Mouse (Mus musculus): ENCODE results near the gene Ccdc136.
A peak's percentile ranks its signal among the peaks of the same experiment; 100 is the strongest.
"Not testable (repeated sequence)": the region's sequence is repeated elsewhere in the genome, so short reads cannot be mapped to it uniquely, and the experiment has no call there.

The Ccdc136 gene

DNA sequence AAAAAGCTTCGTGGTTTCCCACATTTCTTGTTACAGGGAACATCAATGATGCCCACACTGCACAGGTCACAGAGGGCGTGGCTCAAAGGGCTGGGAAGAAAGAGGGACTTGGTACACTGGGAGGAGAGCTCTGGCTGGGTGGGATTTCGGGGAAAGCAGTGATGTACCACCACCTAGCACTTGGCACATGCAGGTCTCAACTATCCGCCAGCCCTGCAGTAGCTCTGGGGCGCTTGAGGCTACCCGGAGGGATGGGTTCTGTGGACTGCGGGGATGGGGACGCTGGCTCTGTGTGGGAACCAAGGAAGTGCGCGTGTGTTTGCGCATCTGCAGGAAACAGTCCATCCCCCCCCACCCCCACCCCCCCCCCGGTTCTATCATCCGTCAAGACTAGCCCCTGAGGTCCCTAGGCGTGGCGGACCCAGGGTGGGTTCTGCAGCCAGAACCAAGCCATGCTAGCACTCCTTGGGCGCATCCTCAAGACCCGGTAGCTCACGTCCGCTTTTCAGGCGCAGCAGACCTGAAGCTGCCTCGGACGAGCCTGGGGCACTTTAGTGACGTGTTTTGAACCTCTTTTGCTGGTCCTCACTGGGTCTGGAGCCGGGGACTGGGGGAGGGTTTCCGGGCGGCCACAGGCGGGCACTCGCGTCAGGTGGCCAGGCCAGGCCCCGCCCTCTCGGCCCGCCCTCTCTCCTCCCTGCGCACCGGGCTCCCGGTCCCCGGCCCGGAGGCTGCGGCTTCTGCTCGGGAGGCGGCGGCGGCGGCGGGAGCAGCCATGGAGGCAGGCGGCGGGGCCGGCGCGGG, at the start of gene Ccdc136:
TSS of gene Ccdc136 (plus strand) at position 400 of the 804 bp plus-strand sequence.
- no peak for DNase-seq

DNA sequence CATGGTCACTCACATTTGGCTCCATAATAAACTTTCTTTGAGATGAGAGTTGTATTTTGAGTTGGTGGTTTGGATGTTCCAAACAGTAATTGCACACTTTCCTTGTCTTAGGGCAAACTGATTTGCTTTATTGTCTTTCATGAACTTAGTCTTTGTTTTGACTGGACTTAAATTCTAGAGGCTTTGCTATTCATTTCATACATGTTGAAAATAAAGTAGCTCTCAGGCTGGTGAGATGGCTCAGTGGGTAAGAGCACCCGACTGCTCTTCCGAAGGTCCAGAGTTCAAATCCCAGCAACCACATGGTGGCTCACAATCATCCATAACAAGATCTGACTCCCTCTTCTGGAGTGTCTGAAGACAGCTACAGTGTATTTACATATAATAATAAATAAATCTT, 49.6 kb upstream of the Ccdc136 start:
- DNase-seq, result not testable (repeated sequence)

DNA sequence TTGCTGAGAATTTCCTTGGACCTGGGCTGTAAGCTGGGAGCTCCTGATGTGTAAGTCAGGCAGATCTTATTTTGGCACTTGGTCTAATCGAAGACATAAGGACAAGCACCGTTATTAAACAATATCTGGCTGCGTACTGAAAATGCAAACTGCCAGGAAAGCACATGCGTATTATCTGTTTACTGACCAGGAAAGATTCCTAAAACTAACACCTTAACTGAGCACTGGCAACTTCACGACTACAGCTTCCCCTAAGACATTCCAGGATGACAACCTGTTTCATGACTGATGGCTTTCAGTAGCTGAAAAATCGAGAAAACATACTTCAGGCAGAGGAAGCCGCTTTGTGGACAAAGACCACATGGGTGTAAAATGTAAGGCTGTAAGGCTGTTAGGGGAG, 48.9 kb upstream of the Ccdc136 start:
- DNase-seq, result no peak

DNA sequence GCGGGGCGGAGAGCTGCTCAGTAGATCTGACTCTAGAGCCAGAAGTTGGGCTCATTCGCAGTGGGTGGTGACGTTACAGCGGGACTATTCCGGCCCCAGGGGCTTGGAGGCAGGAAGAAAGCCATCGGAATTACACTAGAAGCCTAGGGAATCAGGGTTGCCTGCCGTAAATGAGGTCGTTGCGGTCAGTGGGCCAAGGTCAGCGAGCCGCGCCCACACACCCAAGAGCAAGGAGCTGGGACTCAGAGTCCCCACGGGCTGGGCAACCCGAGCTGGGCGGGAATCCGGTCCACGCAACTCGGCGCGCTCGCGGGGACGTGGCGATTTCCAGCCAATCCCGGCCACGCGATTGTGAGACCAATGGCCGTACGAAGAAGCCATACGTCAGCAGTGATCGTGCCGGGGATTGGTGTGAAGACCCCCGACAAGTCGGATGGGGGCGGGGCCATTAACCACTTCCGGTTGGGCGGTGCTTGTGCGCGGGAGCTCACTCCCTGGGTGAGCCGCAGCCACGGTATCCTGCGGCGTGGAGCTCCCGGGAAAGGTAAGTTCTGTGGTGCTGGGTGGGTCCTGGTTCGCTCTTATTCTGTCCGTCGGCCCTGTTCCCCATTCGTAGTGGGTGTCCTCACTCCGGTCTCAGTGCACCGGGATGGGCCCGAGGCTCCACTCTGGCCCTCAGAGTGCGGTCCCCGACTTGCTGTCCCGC, 48.3 kb upstream of the Ccdc136 start, which contains the start of gene Calu:
TSS of gene Calu (plus strand) at position 405 of the 706 bp plus-strand sequence.
- peak; percentile 98 to 99 for DNase-seq

DNA sequence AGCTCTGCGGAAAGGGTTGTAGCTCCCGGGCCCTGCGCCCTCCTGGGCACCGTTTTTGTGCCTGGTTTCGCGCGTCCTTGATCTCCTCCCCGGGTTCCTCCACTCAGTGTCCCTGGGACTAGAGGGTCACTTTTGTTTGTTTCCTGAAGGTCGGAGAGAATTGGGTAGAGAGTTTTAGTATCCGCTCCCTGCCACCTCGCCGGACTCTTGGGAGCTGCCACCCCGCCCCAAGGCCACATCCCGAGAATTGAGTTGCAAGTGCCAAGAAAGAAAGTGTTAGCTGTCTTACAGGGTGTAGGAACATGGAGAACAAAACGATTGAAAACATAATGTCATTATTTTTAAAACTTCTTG, 47.8 kb upstream of the Ccdc136 start:
- no peak for DNase-seq

DNA sequence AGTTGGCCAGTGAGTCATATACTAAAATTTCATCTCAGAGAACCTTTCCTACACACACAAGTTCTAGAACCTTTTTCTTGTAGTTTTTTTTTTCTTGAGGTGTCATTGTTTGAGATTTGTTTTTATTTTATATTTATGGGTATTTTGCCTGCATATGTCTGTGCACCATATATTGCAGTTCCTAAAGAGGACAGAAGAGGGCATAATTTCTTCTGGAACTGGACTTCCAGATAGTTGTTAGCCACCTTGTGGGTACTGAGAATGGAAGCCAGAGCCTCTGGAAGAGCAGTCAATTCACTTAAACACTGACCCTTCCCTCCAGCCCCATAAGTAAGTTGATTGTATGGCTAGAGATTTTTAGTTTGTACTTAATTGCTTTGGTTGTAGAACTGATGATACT, 44.5 kb upstream of the Ccdc136 start:
- DNase-seq, result no peak

DNA sequence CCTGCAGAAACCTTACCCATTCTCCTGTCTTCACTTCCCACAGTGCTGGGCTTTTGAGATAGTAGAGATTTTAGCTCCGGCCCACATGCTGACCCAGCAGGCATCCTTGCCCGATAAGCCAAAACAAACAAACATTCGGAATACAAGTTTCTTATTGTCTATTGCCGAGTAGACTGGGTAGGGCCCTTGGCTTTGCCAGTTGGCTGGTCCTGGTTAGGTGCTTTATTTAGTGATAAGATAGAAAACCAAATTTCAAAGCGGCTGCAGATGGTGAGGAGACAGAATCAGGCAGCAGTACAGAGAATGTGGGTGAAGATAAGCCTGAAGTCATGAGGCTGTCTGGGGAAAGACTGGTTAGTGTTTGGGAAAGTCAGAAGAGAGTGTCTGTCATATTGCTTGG, 43.3 kb upstream of the Ccdc136 start:
- DNase-seq, result no peak

DNA sequence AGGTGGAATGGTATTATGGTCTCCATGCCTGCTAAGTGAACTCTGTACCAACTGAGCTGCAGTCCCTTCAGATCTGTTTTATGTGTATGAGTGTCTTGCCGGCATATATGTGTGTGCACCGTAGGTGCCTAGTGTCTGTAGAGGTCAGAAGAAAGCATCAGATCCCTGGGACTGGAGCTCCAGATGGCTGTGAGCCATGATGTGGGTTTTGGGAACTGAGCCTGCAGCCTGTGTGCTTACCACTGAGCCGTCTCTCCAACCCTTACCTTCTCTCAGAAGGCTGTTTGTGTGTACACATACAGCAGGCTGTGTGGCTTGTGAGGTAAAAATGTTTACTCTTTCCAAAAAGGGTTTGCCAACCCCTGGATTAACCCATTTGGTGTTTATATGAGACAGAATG, 36.7 kb upstream of the Ccdc136 start:
- no peak for DNase-seq

DNA sequence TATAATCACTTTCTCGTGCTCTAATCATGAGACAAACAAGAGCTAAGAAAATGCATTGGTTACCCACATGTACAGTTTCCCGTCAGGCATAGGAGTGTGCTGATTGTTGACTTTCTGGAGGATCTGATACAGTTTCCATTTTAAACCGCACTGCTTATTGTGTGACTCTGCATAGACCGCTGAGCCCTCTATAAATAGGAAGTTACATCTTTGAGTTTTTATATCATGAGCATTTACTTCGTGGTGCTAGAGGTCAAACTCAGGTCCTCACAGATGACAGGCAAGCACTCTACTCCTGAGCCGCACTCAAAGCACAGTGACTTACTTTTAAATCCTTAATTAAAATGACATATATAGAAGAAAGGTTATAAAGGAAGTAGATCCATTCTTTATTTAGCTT, 35.9 kb upstream of the Ccdc136 start:
- DNase-seq, result no peak

DNA sequence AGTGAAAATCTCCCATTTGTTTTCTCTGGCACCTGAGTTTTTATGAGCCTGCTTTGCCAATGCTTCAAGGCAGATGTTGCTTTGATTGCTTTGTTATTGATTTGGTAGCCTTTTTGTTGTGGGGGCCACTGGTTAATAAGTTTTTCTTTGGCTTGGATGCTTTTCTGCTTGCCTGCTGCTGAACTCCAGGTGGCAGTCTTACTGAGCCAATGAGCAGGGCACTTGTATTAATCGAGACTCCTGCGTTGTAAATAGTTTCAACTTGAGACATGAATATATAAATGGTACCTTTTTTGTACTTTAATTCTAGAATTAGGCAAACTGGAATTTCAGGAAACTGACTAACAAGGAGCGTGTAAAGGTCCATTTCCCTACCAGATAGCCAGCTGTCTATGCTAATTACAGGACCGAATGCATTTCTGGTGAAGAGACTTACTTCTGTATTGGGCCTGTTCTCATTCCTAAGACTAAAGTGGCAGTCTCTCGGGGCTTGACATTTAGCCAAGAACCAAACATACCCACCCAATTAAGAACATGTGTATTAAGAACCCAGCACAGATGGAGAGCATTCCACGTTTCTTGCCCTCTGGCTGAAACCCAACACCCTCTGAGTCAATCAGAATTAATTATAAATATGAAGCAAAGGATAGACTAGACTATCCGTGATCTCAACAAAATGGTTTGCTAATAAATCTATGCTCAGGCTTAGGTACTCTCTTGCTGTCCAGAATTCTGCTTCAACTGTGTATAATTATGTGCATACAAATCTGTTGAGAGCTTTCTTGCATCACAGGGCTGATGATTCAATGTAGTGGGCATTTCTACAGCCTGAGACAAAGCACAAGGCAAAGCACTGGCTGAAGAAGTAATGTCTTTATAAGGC, 33.6 kb upstream of the Ccdc136 start:
- DNase-seq, result no peak

DNA sequence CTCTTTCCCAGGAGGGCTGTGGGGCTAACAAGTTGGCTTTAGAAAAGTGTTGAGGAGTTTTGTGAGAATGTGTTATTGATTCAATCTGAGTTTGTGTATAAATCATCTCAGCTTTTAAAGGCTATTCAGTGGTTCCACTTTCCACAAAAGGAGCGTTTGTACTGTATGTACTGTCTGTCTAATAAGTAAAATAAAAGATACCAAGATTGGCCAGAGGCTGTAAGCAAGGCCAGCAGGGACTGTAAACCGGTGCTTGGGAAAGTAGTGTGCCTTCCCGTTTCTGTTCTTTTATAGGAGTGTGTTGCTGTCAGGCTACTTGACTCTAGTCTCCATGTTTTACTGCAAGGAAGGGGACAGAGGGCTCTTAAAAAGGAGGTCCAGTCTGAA, 33.0 kb upstream of the Ccdc136 start:
- no peak for DNase-seq

DNA sequence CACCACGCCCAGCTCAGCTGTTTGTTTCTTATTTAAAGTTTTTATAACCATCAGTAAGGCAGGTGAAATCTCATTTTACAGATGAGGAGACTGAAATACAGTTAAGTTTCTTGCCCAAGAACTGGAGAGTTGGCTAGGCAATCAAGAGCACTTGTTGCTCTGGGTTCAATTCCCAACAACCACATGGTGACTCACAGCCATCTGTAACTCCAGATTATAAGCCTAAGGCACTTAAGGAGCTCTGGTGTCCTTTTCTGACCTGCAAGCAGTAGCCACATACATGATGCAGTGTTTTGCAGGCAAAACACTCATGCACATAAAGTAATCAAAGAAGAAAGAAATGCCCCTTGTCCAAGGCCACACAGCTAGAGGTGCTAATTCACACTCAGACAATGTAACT, 30.8 kb upstream of the Ccdc136 start:
- DNase-seq, result no peak

DNA sequence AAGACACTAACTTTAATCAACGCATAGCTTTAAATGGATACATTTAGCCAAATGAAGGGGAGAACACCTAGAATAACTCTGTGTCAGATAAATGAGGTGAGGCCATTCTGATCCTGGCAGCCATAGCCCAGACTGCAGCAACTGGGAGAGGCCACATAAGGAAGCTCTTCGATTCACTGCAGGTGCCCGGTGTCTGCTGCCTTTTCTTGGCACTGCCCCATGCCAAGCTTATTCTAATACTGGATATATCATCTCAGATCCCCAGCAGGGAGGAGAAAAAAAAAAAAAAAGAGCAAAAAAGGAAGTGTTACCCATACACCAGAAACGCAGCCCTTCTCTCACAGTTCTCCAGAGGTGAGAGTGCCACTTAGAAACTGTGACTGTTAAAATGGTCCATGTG, 18.7 kb upstream of the Ccdc136 start:
- no peak for DNase-seq

DNA sequence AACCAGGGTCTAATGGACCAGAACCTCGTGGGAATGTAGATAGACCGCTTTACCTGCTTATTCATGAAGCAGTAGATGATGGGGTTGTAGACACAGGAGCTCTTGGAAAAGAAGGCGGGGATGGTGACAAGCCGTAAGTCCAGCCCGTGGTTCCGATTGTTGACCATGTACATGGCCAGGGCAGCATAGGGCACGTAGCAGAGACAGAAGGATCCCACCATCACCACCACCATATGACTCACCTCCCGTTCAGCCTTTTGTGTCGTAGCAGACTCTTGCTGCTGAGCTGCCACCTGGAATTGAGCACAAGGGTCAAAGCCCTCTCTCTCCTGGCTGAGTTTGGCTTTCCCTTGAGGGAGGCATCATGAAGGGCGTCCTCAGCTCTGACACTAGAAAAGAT, 17.4 kb upstream of the Ccdc136 start:
- DNase-seq, result no peak

DNA sequence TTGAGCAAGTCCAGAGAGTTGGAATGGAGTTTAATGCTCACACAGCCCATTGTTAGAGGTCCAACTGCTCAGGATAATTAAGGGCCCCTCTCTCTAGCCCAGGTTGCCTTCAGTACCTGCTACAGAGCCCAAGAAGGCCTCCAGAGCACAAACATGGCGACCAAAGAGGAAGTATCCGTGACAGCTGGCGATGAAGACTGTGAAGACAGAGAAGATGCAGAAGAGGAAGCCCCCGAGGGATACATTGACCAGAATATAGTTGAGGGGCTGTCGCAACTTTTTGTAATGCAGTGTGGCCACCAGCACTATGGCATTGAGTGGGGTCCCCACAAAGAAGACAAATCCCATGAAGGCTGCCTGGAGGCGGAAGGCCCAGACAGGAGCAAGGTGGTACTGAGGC, 16.2 kb upstream of the Ccdc136 start:
- no peak for DNase-seq

DNA sequence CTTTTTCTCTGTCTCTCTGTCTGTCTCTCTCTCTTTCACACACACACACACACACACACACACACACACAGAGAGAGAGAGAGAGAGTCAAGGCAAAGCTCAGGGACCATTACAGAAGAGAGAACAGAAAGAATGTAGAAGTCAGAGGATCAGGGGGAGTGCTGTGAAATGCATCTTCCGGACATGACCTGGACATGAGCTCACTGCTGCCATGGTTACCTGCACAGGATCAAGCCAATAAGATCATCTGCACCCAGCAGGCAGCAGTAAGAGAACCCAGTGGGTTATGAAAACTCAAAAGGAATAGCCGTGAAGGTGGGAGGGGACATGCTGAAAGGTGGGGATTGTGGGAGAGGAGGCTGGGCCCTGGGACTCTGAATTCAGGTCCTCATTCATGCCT, 13.7 kb upstream of the Ccdc136 start:
- no peak for DNase-seq

DNA sequence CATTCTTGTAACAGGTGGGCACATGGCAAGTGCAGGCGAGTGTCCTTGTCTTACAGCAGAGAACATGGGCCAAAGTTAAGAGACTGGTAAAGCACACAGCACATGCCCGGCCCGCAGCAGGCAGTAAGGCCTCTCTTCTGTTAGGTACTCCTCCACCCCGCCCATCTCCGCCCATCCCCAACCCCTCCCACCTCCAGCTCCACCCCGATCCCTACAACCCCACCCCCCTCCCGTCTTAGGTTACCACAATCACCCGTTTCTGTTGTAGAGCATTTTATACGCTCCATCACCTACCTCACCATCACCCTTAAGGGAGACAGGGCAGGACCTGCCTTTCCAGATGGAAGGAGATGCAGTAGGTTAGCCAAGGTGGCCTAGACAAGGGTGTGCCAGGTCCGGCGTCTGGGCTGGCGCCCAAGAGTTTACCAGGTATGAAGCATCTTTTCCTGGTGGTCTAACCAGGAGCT, 8.0 kb upstream of the Ccdc136 start, which contains the start of gene Opn1sw:
TSS of gene Opn1sw (minus strand) at position 417 of the 467 bp plus-strand sequence.
- no peak for DNase-seq

DNA sequence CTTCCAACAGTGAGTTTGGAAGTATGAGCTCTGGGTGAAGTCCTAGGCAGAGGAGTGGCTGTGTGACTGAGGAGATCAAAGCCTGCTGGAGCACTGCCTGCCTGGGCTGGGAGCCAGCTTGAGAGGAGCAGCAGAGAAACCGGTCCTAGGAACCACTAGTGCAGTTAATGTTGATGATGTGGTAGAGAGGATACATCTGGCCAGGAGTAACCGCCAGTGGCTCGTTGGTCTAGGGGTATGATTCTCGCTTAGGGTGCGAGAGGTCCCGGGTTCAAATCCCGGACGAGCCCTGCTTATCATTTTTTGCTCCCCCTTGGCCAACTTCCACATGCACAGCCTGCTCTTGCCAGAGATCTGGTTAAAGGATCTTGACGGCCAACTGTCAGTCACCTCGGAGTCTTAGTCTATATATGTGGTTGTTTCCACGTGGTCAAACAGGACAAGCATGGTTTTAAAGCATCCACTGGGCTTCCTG, 7.5 kb upstream of the Ccdc136 start:
- DNase-seq, result peak in 1 of 2 experiments; percentile 12

DNA sequence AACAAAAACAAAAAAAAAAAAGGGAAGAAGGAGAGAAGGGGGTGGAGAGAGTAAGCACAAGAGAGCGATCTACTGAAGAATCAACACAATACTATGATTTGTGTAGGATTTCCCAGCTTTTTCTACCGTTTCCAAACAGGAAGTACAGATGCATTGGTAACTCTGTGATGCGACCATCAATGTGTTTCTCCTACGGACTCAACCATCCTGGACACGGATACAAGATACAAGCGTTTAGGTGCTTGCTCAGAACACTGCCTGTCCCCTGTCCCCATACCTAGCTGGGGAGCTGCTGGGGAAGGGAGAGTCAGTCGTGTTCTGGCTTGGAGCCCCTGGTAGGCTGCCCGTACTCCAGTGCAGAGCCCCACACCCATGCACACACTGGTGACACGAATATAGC, 6.7 kb upstream of the Ccdc136 start:
- DNase-seq, result no peak

DNA sequence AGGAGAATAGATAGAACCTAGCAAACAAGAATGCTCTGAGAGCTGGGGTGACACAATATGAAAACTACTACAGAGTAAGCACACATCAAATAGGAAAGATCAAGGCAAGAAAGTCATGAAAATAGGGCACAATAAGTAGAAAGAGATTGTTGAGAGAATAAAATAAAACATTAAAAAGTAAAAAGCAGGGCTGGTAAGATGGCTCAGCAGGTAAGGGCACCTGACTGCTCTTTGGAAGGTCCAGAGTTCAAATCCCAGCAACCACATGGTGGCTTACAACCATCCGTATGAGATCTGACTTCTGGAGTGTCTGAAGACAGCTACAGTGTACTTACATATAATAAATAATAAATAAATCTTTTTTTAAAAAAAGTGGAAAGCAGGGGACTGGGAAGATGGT, 5.6 kb upstream of the Ccdc136 start:
- not testable (repeated sequence) for DNase-seq

DNA sequence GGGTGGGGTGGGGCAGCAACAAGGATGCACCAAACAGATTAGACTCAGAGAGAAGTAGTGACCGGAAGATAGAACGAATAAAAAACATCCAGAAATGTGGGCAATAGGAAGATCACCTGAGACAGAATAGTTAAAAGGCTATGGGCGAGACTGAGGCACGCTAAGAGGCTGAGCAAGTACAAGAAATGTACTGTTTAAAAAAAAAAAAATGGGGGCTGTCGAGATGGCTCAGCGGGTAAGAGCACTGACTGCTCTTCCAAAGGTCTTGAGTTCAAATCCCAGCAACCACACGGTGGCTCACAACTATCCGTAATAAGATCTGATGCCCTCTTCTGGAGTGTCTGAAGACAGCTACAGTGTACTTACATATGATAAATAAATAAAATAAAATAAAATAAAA, 4.9 kb upstream of the Ccdc136 start:
- not testable (repeated sequence) for DNase-seq

DNA sequence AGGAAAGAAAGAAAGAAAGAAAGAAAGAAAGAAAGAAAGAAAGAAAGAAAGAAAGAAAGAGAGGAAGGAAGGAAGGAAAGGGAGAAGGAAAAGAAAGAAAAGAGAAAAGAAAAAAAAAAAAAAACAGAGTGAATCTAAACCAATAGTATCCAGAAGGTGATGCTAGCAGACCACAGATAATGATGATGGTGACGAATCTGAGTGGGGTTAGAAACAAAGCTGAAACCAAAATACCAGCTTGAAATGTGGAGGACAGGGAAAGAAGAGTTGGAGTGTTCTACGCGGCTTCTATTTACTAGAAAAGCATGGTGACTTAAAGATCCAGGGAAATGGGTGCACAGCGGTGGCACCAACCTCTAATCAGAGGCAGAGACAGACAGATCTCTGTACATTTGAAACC, 4.3 kb upstream of the Ccdc136 start:
- no peak for DNase-seq

DNA sequence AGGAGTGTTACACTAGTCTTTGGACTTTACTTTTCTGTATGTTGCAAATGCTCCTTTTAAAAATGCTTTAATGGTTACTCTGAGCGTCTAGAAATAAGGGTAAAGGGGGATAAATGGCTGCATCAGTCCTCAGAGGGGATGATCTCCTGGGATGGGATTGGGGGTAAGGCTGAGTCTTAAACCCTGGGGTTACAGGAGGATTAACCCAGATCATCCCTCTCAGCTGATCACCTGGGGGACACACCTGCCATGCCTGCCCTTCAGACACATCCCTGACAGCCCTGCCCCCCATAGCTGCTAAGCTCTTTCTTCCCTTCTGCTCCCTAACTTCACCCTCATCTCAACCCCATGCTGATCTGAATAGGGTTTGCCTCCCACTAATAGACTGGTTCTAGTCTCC, 1.8 kb upstream of the Ccdc136 start:
- DNase-seq, result no peak
